Mouse (Mus musculus) ES-CJ7 (cell line): ENCODE data around the gene Dok3.

ENCODE experiments used
- DNase-seq: peaks from one replicate; pipeline ENCODE4 v3.0.0; 2011; ENCODE audit warnings: low read depth, low spot score

The Dok3 gene

DNA sequence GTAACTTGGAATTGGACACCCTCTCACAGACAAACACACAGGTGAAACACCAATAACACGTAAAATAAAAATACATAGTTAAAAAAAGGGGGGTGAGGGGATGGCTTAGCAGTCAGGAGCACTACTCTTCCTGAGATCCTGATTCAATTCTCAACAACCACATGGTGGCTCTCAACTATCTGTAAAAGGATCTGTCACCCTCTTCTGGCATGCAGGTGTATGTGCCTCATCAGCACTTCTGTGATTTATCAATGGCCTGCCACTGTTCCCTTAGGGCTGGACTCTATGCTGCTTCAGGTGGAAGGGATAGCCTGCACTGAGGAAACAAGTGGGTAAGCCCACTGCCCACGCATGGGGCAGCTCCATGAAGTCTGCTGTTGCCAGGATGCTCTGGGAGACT is 11.8 kb upstream of the Dok3 start:
- no peak for DNase-seq

- peak; percentile 100 for DNase-seq
These were observed 7.4 kb upstream of the Dok3 start, which contains the start of gene Ddx41 for GRCm38 (mm10) chr13:55536194-55537175. Gene Ddx41 (minus strand): TSS chr13:55536658.

DNA sequence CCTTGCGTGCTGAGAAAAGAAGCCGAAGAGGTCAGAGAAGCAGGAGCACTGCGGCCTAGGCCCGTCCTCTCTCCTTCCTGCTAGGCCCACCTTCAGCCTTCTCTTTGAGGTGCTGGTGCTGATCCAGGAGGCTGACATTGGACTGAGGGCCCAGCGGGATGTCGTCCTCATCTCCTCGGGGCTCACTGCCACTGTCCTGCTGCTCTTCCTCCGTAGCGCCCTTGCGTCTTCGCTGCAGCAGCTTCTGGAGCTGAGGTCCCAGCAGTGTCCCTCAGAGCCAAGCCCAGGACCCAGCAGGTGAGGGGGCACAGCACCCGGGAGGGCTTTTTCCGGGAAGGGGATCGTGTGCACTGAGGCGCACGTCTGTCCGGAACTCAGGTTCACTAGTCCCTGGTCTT is 6.7 kb upstream of the Dok3 start:
- DNase-seq: no peak

GRCm38 (mm10) chr13:55535191-55535590 is 6.1 kb upstream of the Dok3 start:
- DNase-seq: no peak

GRCm38 (mm10) chr13:55527834-55528772 is 993 bp downstream of the Dok3 start:
- DNase-seq: no peak

- no peak for DNase-seq
These were observed 1.9 kb downstream of the Dok3 start for GRCm38 (mm10) chr13:55527212-55527611.

- DNase-seq: no peak
These were observed 3.2 kb downstream of the Dok3 start for GRCm38 (mm10) chr13:55525733-55526553.

DNA sequence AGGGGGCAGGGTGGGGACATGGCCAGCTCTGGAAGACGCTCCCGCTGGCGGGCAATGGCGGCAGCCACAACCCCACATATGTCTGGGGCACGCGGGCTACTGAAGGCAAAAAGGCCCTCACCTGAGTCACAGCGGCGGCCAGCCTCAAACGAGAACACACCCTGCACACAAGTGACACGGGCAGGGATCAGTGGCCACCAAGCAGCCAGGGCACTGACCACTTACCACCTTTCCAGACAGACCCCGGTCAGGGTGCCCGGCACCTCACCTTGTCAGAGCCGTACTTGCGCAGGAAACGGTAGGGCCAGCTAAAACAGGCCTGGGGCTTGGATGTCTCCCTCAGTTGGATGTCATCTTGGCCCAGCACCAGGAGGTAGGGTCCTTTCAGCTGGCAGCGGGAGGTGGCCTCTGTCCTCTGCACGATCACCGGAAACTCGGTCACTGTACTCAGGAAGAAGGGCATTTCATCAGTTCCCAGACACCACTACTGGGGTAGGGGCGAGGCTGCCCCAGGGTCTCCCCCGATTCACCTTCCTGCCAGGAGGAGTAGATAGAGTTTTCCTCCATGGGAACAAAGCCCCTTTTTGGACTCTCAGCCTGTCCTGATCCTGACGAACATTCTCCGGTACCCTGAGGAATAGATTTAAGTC is 5.0 kb downstream of the Dok3 start:
- no peak for DNase-seq

DNA sequence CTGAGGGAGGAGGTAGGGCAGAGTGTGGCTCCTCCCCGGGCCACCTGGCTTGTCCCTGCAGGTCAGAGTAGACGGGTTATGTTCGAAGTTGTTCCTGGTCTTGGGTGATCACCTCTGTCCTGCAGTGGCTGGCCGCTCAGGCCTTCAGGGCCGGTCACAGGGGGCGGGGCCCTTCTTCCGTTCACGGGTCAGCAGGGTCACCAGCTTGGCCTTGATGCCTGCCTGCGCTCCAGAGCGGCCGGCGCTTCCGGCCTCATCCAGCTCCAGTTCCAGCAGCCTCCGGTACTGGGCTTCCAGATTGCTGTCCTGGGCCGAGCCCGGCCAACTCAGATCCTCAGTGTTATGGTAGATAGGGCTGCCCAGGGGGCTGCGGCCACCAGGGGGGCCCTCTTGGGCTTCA is 5.8 kb downstream of the Dok3 start:
- DNase-seq: no peak

DNA sequence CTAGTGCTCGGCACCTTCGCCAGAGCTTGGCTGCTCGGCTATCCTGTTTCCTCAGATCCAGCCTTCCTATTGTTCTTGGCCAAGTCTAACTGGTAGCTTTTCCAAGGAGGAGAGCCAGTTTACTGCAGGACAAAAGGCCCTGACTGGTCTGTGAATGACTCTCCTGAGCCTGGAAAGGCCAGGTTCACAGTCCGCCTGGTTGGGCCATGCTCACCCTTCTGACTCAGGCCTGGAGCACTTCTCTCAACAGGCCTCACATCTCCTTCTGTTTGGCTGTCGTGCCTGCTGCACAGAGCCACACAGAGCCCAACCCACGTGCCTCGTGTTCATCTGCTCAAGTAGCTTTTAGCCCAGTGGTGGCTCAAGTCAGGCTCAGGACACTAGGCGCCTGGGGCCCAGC is 6.4 kb downstream of the Dok3 start:
- peak; percentile 47 for DNase-seq

DNA sequence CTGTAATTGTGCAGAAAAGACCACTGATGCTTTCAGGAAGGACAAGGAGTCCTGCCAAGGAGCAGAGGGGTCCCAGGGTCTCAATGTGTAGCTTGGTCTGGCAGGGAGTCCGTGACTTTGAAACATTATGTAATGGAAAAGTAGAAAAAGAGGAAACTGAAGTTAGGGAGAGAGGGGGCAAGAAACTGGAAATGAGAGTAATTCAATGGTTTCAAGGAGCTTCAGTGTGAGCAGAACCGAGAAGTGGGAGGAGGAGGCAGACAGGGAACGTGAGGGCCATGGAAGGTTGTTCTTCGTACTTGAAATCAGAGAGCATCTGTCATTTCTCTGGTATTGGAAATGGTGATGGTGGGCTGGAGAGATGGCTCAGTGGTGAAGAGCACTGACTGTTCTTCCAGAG is 9.5 kb downstream of the Dok3 start:
- no peak for DNase-seq

DNA sequence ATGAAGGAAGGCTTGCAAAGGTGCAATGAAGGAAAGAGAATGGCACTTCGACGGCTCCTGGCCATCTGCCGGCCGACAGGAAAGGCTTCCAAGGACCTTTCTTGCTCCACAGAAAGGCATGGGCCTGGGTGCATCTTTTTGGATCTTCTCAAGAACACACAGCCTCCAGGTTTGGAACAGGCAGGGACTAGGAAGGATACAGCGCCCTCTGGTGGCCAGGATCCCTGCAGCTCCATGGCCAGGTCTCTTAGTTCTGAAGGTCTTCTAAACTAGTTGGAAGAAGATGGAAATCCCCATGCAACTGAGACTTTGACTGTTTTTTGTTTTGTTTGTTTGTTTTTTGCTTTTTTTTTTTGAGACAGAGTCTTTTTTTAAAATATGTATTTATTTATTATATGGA is 12.1 kb downstream of the Dok3 start:
- peak; percentile 83 for DNase-seq

GRCm38 (mm10) chr13:55513828-55514227 is 15.3 kb downstream of the Dok3 start:
- DNase-seq: no peak

- peak; percentile 94 for DNase-seq
These were observed 15.9 kb downstream of the Dok3 start, which contains the start of gene Pdlim7 for GRCm38 (mm10) chr13:55513111-55513748. Gene Pdlim7 (minus strand): TSS chr13:55513676.

DNA sequence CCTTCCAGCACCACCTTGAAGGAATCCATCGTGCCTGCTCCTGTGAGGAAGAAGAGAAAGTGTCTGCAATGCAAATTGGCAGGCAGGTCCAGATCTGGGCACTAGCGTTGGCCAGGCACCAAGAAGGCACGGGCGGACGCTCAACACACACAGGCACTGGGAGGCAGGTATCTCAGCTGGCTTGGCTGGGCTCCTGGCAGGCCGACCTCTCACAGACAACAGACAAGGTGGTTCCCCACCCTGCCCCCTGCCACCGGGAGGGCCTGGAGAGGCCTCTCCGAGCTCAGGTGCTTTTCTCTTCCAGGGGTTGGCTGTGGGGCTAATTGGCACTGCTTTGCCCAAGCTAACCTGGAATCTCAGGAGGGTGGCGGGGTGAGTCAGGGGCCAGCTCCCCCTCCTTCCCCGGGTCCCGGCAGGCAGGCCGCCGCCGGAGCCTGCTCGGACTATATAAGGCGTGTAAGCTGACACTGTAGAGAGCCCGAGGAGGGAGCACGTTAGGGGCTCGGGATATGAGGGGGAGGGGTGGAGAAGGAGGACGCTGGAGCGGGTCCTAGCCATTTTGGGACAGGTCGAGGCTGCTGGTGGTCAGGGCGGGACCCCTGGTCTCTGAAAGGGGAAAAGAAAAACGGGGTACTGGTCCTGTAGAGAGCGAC is 16.6 kb downstream of the Dok3 start:
- peak; percentile 61 for DNase-seq

GRCm38 (mm10) chr13:55511492-55511861 is 17.6 kb downstream of the Dok3 start:
- no peak for DNase-seq

DNA sequence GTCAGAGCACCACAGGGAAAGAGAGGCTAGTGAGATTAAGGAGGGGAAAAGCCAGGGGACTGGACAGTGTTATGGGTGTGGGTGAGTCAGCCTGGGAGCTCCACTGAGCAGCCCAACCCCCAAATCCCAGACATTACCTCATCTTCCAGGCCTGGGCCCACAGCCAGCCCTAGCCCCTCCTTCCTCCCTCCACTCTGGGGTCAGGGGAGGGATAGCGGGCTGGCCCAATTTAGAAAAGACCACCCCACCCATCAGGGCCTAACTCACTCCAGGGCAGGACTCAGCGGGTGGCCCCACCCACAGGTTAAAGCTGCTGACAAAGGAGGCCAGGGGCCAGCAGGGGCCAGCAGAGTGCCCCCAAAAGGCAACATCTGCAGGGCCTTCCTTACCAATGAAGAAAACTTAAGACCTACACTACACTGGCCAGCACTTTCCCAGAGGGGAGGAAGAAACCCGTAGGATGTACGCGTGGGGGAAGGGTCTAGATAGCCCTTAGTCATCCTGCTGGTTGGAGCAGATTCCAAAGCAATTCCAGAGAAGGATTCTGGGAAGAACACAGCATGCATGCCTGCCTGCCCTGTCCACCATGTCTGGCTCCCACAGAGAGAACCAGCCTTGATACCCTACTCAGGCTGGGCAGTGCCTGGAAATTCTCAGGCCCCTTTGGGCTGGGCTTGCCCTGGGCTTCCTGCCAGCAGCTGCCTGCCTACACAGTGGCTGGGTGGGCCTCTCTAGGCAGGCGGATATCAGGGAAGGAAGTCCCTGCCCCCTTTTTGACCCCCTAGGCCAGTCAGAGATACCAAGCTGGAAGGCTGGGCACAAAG is 18.2 kb downstream of the Dok3 start:
- DNase-seq: peak; percentile 66

- peak; percentile 61 for DNase-seq
These were observed 18.8 kb downstream of the Dok3 start for GRCm38 (mm10) chr13:55510332-55510667.

DNA sequence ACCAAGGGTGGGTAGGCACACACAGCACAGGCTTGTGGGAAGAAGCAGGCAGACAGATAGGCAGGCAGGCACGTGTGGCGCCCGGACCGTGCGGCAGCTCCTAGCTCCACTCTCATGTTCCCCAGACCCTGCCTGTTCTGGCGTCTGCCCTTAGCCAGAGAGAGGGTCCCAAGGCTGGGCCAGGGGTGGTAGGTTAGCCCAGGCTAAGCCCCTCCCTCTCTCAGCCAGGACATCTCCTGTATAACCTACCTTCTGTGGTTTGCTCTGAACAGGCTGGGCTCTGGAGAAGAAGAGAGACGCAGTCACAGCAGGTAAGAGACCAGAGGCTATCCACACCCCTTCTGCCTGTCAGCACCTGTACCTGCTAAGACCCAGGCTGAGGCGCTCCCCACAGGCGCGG is 20.6 kb downstream of the Dok3 start:
- no peak for DNase-seq
